Mouse (Mus musculus) MEL (cell line): ENCODE measurements at regions not wholly inside any gene's neighbourhood (a gene's known extent, or its start where the extent isn't known, plus 50 kb on each side); places are given as distances from the start of the nearest gene placed in this dataset.

Experiments used
- DNase-seq: peaks from one replicate; pipeline ENCODE4 v3.0.0; 2011; ENCODE audit warnings: low read depth, low spot score
- H3K27ac ChIP-seq: 2 replicates; pipeline ENCODE4 v1.5.1; 2012; ENCODE audit warnings: low read depth, mild to moderate bottlenecking, control low read depth, low read length, moderate library complexity; ENCODE audit not compliant: control insufficient read depth
- H3K27me3 ChIP-seq, 2 experiments: fragments of 150-350 bp in 1 of 2; sonication (generic) in 1 of 2; 2 replicates each; pipeline ENCODE4 v1.6.1; 2012; ENCODE audit warnings: low read length in 2 of 2, mild to moderate bottlenecking in 2 of 2, improper control_type of control experiment in 1 of 2, moderate library complexity in 1 of 2; ENCODE audit not compliant: insufficient read depth in 2 of 2, control insufficient read depth in 1 of 2
- H3K36me3 ChIP-seq, 2 experiments: 2 replicates each; pipeline ENCODE4 v1.6.1; 2012 to 2014; ENCODE audit warnings: low read length in 2 of 2, improper control_type of control experiment in 1 of 2, inconsistent platforms in 1 of 2, mild to moderate bottlenecking in 1 of 2; ENCODE audit not compliant: insufficient read depth in 2 of 2, control insufficient read depth in 1 of 2
- H3K4me1 ChIP-seq, 2 experiments: fragments of 150-350 bp in 1 of 2; sonication (generic) in 1 of 2; 2 replicates each; pipeline ENCODE4 v1.6.1; 2012; ENCODE audit warnings: low read length in 2 of 2, improper control_type of control experiment in 1 of 2, mild to moderate bottlenecking in 1 of 2; ENCODE audit not compliant: insufficient read depth in 2 of 2, control insufficient read depth in 1 of 2
- H3K4me3 ChIP-seq, 2 experiments: fragments of 150-350 bp in 1 of 2; sonication (generic) in 1 of 2; 2 replicates each; pipeline ENCODE4 v1.5.1; 2012; ENCODE audit warnings: low read depth in 2 of 2, low read length in 2 of 2, mild to moderate bottlenecking in 2 of 2, moderate library complexity in 2 of 2, control low read depth in 1 of 2, improper control_type of control experiment in 1 of 2; ENCODE audit not compliant: control insufficient read depth in 1 of 2, insufficient read depth in 1 of 2
- H3K79me2 ChIP-seq: 2 replicates; pipeline ENCODE4 v1.6.1; 2012; ENCODE audit warnings: mild to moderate bottlenecking, low read length, moderate library complexity; ENCODE audit not compliant: control insufficient read depth, poor library complexity, insufficient read depth
- H3K9ac ChIP-seq: 2 replicates; pipeline ENCODE4 v1.6.1; 2012; ENCODE audit warnings: low read depth, mild to moderate bottlenecking, control low read depth, low read length, moderate library complexity; ENCODE audit not compliant: control insufficient read depth, poor library complexity, severe bottlenecking
- H3K9me3 ChIP-seq: fragments of 150-350 bp; sonication (generic); replicated peaks from 2 replicates; pipeline ENCODE4 v1.6.1; 2012; ENCODE audit warnings: mild to moderate bottlenecking, low read length, improper control_type of control experiment, moderate library complexity; ENCODE audit not compliant: insufficient read depth
- CHD2 ChIP-seq: IDR thresholded peaks from 2 replicates; pipeline ENCODE4 v1.6.1; 2011; ENCODE audit warnings: low read length, improper control_type of control experiment
- CTCF ChIP-seq, 3 experiments: IDR thresholded peaks in 2 of 3; conservative IDR thresholded peaks in 1 of 3; 2 replicates each; pipeline ENCODE4 v1.5.1; 2011 to 2012; ENCODE audit warnings: low read length in 3 of 3, low read depth in 2 of 3, mild to moderate bottlenecking in 2 of 3, improper control_type of control experiment in 1 of 3, inconsistent platforms in 1 of 3, mixed read lengths in 1 of 3, moderate library complexity in 1 of 3; ENCODE audit not compliant: control insufficient read depth in 1 of 3, insufficient read depth in 1 of 3, poor library complexity in 1 of 3, severe bottlenecking in 1 of 3
- E2F4 ChIP-seq: IDR thresholded peaks from 2 replicates; pipeline ENCODE4 v1.6.1; 2011; ENCODE audit warnings: low read depth, low read length, improper control_type of control experiment, borderline replicate concordance
- EP300 ChIP-seq, 2 experiments: IDR thresholded peaks; 2 replicates each; pipeline ENCODE4 v1.6.1; 2011; ENCODE audit warnings: improper control_type of control experiment in 2 of 2, low read length in 2 of 2, low read depth in 1 of 2, mild to moderate bottlenecking in 1 of 2
- ETS1 ChIP-seq: IDR thresholded peaks from 2 replicates; pipeline ENCODE4 v1.6.1; 2012; ENCODE audit warnings: low read depth, mild to moderate bottlenecking, inconsistent platforms, low read length, improper control_type of control experiment, moderate library complexity
- GATA1 ChIP-seq: IDR thresholded peaks from 2 replicates; pipeline ENCODE4 v1.6.1; 2011; ENCODE audit warnings: low read depth, low read length, improper control_type of control experiment
- HCFC1 ChIP-seq: IDR thresholded peaks from 2 replicates; pipeline ENCODE4 v1.6.1; 2012; ENCODE audit warnings: low read depth, mild to moderate bottlenecking, inconsistent platforms, low read length, improper control_type of control experiment, moderate library complexity
- JUND ChIP-seq: IDR thresholded peaks from 2 replicates; pipeline ENCODE4 v1.6.1; 2011; ENCODE audit warnings: low read depth, mild to moderate bottlenecking, improper control_type of control experiment, low read length
- KAT2A ChIP-seq: conservative IDR thresholded peaks from 2 replicates; pipeline ENCODE4 v1.6.1; 2012; ENCODE audit warnings: low read depth, low read length, improper control_type of control experiment, inconsistent platforms
- MAFK ChIP-seq: IDR thresholded peaks from 2 replicates; pipeline ENCODE4 v1.6.1; 2011; ENCODE audit warnings: low read depth, mild to moderate bottlenecking, low read length, improper control_type of control experiment, borderline replicate concordance
- MAX ChIP-seq: IDR thresholded peaks from 2 replicates; pipeline ENCODE4 v1.6.1; 2011; ENCODE audit warnings: low read length, improper control_type of control experiment
- MXI1 ChIP-seq: IDR thresholded peaks from 2 replicates; pipeline ENCODE4 v1.6.1; 2011; ENCODE audit warnings: mild to moderate bottlenecking, low read depth, low read length, improper control_type of control experiment
- MYB ChIP-seq: IDR thresholded peaks from 2 replicates; pipeline ENCODE4 v1.6.1; 2011; ENCODE audit warnings: mild to moderate bottlenecking, low read depth, low read length, improper control_type of control experiment
- MYC ChIP-seq: IDR thresholded peaks from 2 replicates; pipeline ENCODE4 v1.6.1; 2011; ENCODE audit warnings: low read depth, mild to moderate bottlenecking, low read length, improper control_type of control experiment, moderate library complexity
- NELFE ChIP-seq: IDR thresholded peaks from 2 replicates; pipeline ENCODE4 v1.6.1; 2011; ENCODE audit warnings: low read depth, low read length, improper control_type of control experiment
- POLR2A ChIP-seq, 2 experiments: IDR thresholded peaks; 2 replicates each; pipeline ENCODE4 v1.6.1; 2011 to 2012; ENCODE audit warnings: low read length in 2 of 2, mild to moderate bottlenecking in 2 of 2, control low read depth in 1 of 2, improper control_type of control experiment in 1 of 2, low read depth in 1 of 2, moderate library complexity in 1 of 2; ENCODE audit not compliant: control insufficient read depth in 1 of 2, insufficient read depth in 1 of 2, poor library complexity in 1 of 2
- POLR2AphosphoS5 ChIP-seq: IDR thresholded peaks from 2 replicates; pipeline ENCODE4 v1.6.1; 2012; ENCODE audit warnings: low read depth, borderline replicate concordance, mild to moderate bottlenecking, inconsistent platforms, low read length, moderate library complexity, mixed read lengths
- RAD21 ChIP-seq: IDR thresholded peaks from 2 replicates; pipeline ENCODE4 v1.6.1; 2011; ENCODE audit warnings: mild to moderate bottlenecking, low read depth, low read length, improper control_type of control experiment
- RCOR1 ChIP-seq: IDR thresholded peaks from 2 replicates; pipeline ENCODE4 v1.6.1; 2012; ENCODE audit warnings: low read depth, mild to moderate bottlenecking, inconsistent platforms, low read length, improper control_type of control experiment
- SIN3A ChIP-seq: IDR thresholded peaks from 2 replicates; pipeline ENCODE4 v1.6.1; 2012; ENCODE audit warnings: low read length, improper control_type of control experiment, inconsistent platforms
- SMC3 ChIP-seq: IDR thresholded peaks from 2 replicates; pipeline ENCODE4 v1.6.1; 2011; ENCODE audit warnings: low read depth, low read length, improper control_type of control experiment
- TAL1 ChIP-seq: IDR thresholded peaks from 2 replicates; pipeline ENCODE4 v1.6.1; 2012; ENCODE audit warnings: mild to moderate bottlenecking, inconsistent platforms, low read length, moderate library complexity, mixed read lengths
- TBP ChIP-seq: IDR thresholded peaks from 2 replicates; pipeline ENCODE4 v1.8.0; 2011; ENCODE audit warnings: low read depth, low read length, improper control_type of control experiment
- USF1 ChIP-seq: IDR thresholded peaks from 2 replicates; pipeline ENCODE4 v1.6.1; 2014; ENCODE audit warnings: low read depth, mild to moderate bottlenecking, inconsistent platforms, low read length, improper control_type of control experiment, moderate library complexity
- USF2 ChIP-seq, 2 experiments: IDR thresholded peaks; 2 replicates each; pipeline ENCODE4 v1.6.1; 2011 to 2012; ENCODE audit warnings: improper control_type of control experiment in 2 of 2, low read length in 2 of 2, borderline replicate concordance in 1 of 2, inconsistent platforms in 1 of 2, low read depth in 1 of 2, mild to moderate bottlenecking in 1 of 2; ENCODE audit not compliant: insufficient read depth in 1 of 2
- ZC3H11A ChIP-seq: IDR thresholded peaks from 2 replicates; pipeline ENCODE4 v1.6.1; 2012; ENCODE audit warnings: low read depth, mild to moderate bottlenecking, inconsistent platforms, low read length, improper control_type of control experiment
- ZNF384 ChIP-seq: IDR thresholded peaks from 2 replicates; pipeline ENCODE4 v1.6.1; 2012; ENCODE audit warnings: low read depth, mild to moderate bottlenecking, inconsistent platforms, low read length, improper control_type of control experiment

DNA sequence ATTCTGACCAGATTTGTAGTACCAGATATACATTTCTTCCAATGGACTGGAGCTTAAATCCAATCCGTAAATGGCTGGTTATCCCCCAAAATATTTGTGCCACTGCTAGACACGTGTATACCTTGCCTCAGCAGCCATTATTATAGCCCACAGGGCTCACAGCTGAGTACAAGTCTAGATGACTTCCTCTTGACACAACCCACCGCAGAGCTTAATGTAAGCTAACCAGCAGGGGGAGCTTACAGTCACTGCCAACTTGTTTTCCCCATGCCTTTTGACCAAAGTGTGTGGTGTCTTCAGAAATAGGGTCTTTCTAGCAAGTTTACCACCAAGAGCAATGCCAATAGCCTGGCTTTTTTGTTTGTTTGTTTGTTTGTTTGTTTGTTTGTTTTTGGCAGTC is 316.6 kb downstream of the Elavl2 start:
- H3K4me1 ChIP-seq = peaks cover 0 to 2% of the 10 kb centered on the region in 2 experiments; a peak in 1 of 4 replicates
- peak; percentile 34 for DNase-seq
- H3K27ac ChIP-seq = no peak overlapping the region
- no peak overlapping the region for H3K4me3 ChIP-seq
- H3K27me3 ChIP-seq = no peaks in the 10 kb centered on the region
- TF ChIP-seq SMC3 (peak; percentile 65), EP300 (IDR thresholded peaks at IDR 0.05; ENCODE audit: low read depth in 1 of 2, low read length in 2 of 2) (no peak), JUND (no peak), TBP (no peak), CTCF (IDR thresholded peaks at IDR 0.05 in 2 of 3, conservative IDR thresholded peaks at IDR 0.05 in 1 of 3; ENCODE audit: control insufficient read depth in 1 of 3, insufficient read depth in 1 of 3, low read depth in 2 of 3, low read length in 3 of 3, poor library complexity in 1 of 3, severe bottlenecking in 1 of 3) (peak; percentile 11 to 53 (median 38); a peak in 4 of 6 replicates), POLR2A (IDR thresholded peaks at IDR 0.05; ENCODE audit: control insufficient read depth in 1 of 2, insufficient read depth in 1 of 2, low read depth in 1 of 2, low read length in 2 of 2, poor library complexity in 1 of 2) (no peak), GATA1 (no peak), MYC (no peak), ETS1 (no peak), RAD21 (peak; percentile 34), E2F4 (no peak), ZC3H11A (0 out of 2 replicates have a peak, but pooled peaks have one; percentile 15), KAT2A (no peak)
- no peaks in the 10 kb centered on the region for H3K9me3 ChIP-seq
- no peaks in the 10 kb centered on the region for H3K79me2 ChIP-seq
- no peak overlapping the region for H3K9ac ChIP-seq
- peaks cover 0 to 2% of the 10 kb centered on the region in 2 experiments; a peak in 2 of 4 replicates for H3K36me3 ChIP-seq

DNA sequence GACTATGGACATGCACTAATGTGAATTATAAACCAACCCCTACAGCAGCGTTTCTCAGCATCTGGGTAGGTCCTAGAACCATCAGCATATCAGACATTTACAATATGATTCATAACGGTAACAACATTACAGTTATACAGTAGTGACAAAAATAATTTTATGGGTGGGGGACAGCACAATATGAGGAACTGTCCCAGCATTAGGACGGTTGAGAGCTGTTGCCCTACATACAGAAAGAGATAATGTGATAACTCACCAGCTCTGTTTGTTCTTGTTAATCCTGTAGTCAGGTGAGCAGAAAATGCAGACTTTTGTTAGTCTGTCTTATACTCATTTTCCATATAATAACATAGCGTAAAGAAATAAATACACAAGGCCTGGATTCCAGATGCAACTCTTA is 319.1 kb downstream of the Elavl2 start:
- Histone ChIP-seq H3K36me3 (peaks cover 0 to 2% of the 10 kb centered on the region in 2 experiments; a peak in 2 of 4 replicates), H3K4me1 (peaks cover 0 to 2% of the 10 kb centered on the region in 2 experiments; a peak in 1 of 4 replicates), H3K9me3 (no peaks in the 10 kb centered on the region), H3K27me3 (no peaks in the 10 kb centered on the region), H3K9ac (no peak overlapping the region), H3K79me2 (no peaks in the 10 kb centered on the region), H3K27ac (no peak overlapping the region), H3K4me3 (no peak overlapping the region)
- no peak for TF ChIP-seq KAT2A
- no peak for TF ChIP-seq GATA1
- TF ChIP-seq RAD21 = no peak
- no peak for TF ChIP-seq USF1
- TF ChIP-seq EP300 (IDR thresholded peaks at IDR 0.05; ENCODE audit: low read depth in 1 of 2, low read length in 2 of 2) = peak in 1 of 2 experiments; percentile 72; a peak in 2 of 4 replicates
- no peak for TF ChIP-seq MAX
- TF ChIP-seq TBP = no peak
- TF ChIP-seq POLR2AphosphoS5 = no peak
- peak; percentile 73 for TF ChIP-seq MYB
- TF ChIP-seq SMC3 = no peak
- no peak for TF ChIP-seq RCOR1
- TF ChIP-seq MYC = no peak
- no peak for TF ChIP-seq CHD2
- TF ChIP-seq NELFE = no peak
- no peak for TF ChIP-seq E2F4
- TF ChIP-seq MXI1 = no peak
- no peak for TF ChIP-seq ZC3H11A
- no peak for TF ChIP-seq SIN3A
- no peak for TF ChIP-seq CTCF (IDR thresholded peaks at IDR 0.05 in 2 of 3, conservative IDR thresholded peaks at IDR 0.05 in 1 of 3; ENCODE audit: control insufficient read depth in 1 of 3, insufficient read depth in 1 of 3, low read depth in 2 of 3, low read length in 3 of 3, poor library complexity in 1 of 3, severe bottlenecking in 1 of 3)
- TF ChIP-seq USF2 (IDR thresholded peaks at IDR 0.05; ENCODE audit: borderline replicate concordance in 1 of 2, insufficient read depth in 1 of 2, low read depth in 1 of 2, low read length in 2 of 2) = no peak
- TF ChIP-seq HCFC1 = no peak
- no peak for TF ChIP-seq MAFK
- TF ChIP-seq ETS1 = 0 out of 2 replicates have a peak, but pooled peaks have one; percentile 13
- no peak for TF ChIP-seq JUND
- TF ChIP-seq ZNF384 = no peak
- TF ChIP-seq TAL1 = no peak
- peak; percentile 13 for DNase-seq
